Mouse (Mus musculus) lung, embryonic 14.5 days (tissue): ENCODE results near the gene Hcrt. TPM values are rescaled to one million over a fixed set of nuclear protein-coding genes. Genes with fewer than 3 reads are reported as not detected.

ENCODE experiments used
- ATAC-seq: fragments of 200-750 bp; cut with Nextera tagmentation; 2 replicates; pipeline ENCODE4 v1.8.0; 2017; ENCODE audit warnings: mild to moderate bottlenecking, moderate TSS enrichment, moderate library complexity; ENCODE audit not compliant: insufficient read depth
- DNase-seq: peaks from one replicate; pipeline ENCODE4 v3.0.0-alpha.2; 2015
- H3K27ac ChIP-seq: fragments of 300-500 bp; sonication (generic); 2 replicates; pipeline ENCODE4 v1.5.1; 2014; ENCODE audit warnings: low read depth, mild to moderate bottlenecking, moderate library complexity
- H3K27me3 ChIP-seq: fragments of 300-500 bp; sonication (generic); 2 replicates; pipeline ENCODE4 v1.6.1; 2014; ENCODE audit warnings: low read length, control low read depth; ENCODE audit not compliant: insufficient read depth
- H3K36me3 ChIP-seq: fragments of 300-500 bp; sonication (generic); 2 replicates; pipeline ENCODE4 v1.6.1; 2014; ENCODE audit warnings: control low read depth; ENCODE audit not compliant: insufficient read depth
- H3K4me1 ChIP-seq: fragments of 300-500 bp; sonication (generic); 2 replicates; pipeline ENCODE4 v1.6.1; 2014; ENCODE audit warnings: antibody characterized with exemption, control low read depth; ENCODE audit not compliant: insufficient read depth
- H3K4me2 ChIP-seq: fragments of 300-500 bp; sonication (generic); 2 replicates; pipeline ENCODE4 v1.6.1; 2014; ENCODE audit warnings: mild to moderate bottlenecking
- H3K4me3 ChIP-seq: fragments of 300-500 bp; sonication (generic); 2 replicates; pipeline ENCODE4 v1.5.1; 2014; ENCODE audit warnings: low read depth, low read length
- H3K9ac ChIP-seq: fragments of 300-500 bp; sonication (generic); 2 replicates; pipeline ENCODE4 v1.6.1; 2014
- H3K9me3 ChIP-seq: fragments of 300-500 bp; sonication (generic); 2 replicates; pipeline ENCODE4 v1.6.1; 2016; ENCODE audit warnings: low read depth, low read length, control low read depth
- CTCF ChIP-seq: IDR thresholded peaks from 2 replicates; pipeline ENCODE4 v1.5.1; 2016; ENCODE audit warnings: antibody characterized with exemption, low read depth
- WGBS: fragments of 180-500 bp; shearing (Covaris S2); extraction: QIAGEN DNeasy Blood & Tissue Kit; methylation state at CpG from one replicate; pipeline ENCODE4 v1.1.7; 2014; 5-methylcytosine and 5-hydroxymethylcytosine counted together
- polyA plus RNA-seq: library from polyadenylated mRNA; unstranded; fragments of >200 nt; fragmentation: Nextera tagmentation; extraction: Ambion mirVana; gene quantifications from 2 replicates; pipeline ENCODE4 v1.2.1, GENCODE M21; 2014

Gene Hcrt
- polyA plus RNA-seq, 1 experiment from 2014 or later: not detected

DNA sequence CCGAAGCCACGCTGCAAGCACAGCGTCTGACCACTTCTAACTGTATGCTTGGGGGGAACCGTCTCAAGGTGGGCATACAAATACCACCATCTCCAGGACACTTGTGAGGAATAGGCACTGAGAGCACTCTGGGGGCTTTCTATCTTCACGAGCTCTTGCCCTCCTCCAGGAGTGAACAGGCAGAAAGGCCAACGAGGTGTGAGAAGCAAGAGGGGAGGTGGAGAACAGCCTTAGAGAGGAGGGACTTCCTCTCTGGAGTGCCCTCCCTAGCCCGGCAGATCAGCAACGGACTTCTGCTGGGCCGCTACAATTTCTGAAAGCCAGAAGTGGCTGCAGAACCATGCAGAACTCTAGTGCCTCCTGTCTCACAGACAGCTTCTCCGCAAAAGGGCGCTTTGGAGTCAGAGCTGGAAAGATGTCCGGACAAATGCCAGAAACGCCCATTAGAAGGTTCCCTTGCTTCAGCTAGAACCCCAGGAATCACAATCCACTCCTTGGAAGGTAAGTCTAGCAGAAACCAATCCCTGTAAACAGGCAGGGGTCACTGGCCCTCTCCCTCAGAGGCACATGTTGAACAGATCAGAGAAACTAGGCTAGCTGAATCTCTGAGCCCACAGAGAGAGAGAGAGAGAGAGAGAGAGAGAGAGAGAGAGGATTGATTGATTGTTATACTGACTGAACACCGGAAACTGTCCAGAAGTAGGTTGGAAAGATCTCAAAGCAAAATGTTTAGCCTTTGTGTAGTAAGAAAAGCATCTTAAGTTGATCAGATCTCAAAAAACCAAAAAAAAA is 26.6 kb downstream of the Hcrt start:
- Histone ChIP-seq H3K27ac (0 out of 2 replicates have a peak overlapping the region, but pooled peaks have one; percentile 36), H3K4me2 (peak overlapping the region; percentile 84), H3K9ac (peak overlapping the region; percentile 90), H3K4me1 (peaks cover 6% of the 10 kb centered on the region), H3K36me3 (0 out of 2 replicates have a peak, but pooled peaks cover 11% of the 10 kb centered on the region), H3K9me3 (no peaks in the 10 kb centered on the region), H3K4me3 (peak overlapping the region; percentile 90), H3K27me3 (no peaks in the 10 kb centered on the region)
- no peak for TF ChIP-seq CTCF
- 64% methylated on average over 14 of the region's 14 CpGs for WGBS
- DNase-seq (no peak), ATAC-seq (no peak)

DNA sequence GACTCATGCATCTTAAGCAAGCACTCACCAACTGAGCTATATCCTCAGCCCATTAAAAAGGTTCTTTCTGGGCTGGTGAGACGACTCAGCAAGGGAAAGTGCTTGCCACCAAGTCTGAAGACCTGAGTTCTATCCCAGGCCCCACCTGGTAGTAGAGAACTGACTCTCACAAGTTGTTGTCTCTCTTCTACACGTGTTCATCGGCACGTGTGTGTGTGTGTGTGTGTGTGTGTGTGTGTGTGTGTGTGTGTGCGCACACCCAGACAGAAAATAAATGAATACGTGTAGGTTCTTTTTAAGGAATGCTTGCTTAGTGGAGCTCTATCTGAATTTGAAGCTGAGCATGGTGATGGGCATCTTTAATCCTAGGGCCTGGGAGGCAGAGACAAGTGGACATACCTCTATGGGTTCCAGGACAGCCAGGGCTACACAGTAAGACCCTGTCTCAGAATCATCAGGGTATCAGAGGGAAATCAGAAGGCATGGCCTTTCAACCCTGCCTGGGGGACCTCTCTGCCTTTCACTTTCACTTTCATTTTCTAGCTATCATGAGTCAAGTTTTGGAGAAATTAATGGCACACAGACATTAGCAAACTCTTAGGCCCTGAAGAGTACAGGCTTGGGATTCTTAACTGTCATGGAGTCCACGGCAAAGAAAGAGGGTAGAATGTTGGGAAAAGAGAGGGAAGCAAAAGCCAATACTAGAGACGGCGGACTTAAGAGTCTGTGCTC is 27.4 kb downstream of the Hcrt start:
- Histone ChIP-seq H3K9ac (no peak overlapping the region; the same call in 1 of the 2 replicates), H3K36me3 (0 out of 2 replicates have a peak, but pooled peaks cover 11% of the 10 kb centered on the region), H3K4me2 (peak overlapping the region; percentile 84), H3K9me3 (no peaks in the 10 kb centered on the region), H3K4me1 (peaks cover 6% of the 10 kb centered on the region), H3K4me3 (peak overlapping the region; percentile 90), H3K27ac (no peak overlapping the region), H3K27me3 (no peaks in the 10 kb centered on the region)
- 84% methylated on average over 9 of the region's 9 CpGs for WGBS
- DNase-seq: no peak
- no peak for TF ChIP-seq CTCF
- no peak for ATAC-seq

DNA sequence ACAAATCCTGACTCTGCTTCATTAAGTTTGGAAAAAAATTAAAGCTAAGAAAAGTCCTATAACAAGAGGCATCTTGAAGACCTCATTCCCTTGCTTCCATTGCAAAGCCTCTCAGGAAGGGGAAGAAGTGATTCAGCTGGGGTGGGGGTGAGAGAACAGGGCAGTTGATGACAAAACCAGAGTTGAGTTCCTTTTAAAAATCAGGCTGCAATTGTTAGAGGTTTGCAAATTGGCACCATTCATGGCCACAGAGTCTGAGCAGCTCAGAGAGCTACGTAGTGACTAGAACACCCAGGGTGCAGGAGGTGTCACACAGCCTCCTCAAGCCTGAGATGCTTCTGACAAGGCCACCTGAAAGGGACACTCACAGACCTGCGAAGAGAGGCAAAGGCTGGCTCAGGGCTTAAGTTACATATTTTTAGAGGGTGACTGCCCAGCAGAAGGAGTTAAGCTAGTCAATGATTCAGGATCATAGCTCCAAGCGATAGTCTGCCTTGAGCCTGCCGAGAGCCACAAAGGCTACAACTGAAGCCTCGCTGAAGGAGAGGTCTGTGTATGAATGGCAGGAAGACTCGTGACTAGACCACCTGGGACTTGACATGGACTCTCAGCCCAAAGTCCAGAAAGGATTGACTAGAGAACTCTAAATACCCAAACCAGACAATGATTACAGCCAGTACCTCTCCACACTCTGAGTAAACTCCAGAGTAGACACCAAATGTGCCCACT is 32.1 kb downstream of the Hcrt start:
- WGBS: 84% methylated on average over 6 of the region's 6 CpGs
- Histone ChIP-seq H3K9ac (no peak overlapping the region), H3K4me3 (no peak overlapping the region), H3K27me3 (no peaks in the 10 kb centered on the region), H3K36me3 (peaks cover 26% of the 10 kb centered on the region), H3K9me3 (no peaks in the 10 kb centered on the region), H3K27ac (no peak overlapping the region), H3K4me1 (no peaks in the 10 kb centered on the region), H3K4me2 (no peak overlapping the region)
- no peak for TF ChIP-seq CTCF
- DNase-seq: no peak
- ATAC-seq: no peak

DNA sequence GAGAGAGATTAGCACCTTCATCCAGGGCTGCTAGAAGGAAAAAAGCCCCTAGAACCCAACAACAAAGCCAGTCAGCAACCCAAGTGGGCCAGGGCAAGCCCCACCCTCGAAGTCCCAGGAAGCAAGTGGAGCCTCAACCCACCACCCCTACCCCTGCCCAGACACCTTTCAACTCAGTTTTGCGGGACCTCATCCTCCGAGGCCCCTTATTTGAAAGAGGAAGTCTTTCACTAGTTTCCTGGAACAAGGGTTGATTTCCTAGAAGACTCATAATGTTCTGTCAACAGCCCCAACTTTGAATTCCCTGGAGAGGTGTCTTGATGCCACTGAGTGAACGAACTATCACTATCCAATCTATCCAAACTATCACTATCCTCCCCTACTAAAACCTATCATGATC is 32.8 kb downstream of the Hcrt start:
- Histone ChIP-seq H3K9me3 (no peaks in the 10 kb centered on the region), H3K9ac (no peak overlapping the region), H3K4me2 (no peak overlapping the region), H3K27ac (no peak overlapping the region), H3K27me3 (no peaks in the 10 kb centered on the region), H3K36me3 (peaks cover 26% of the 10 kb centered on the region), H3K4me1 (peaks cover 5% of the 10 kb centered on the region), H3K4me3 (no peak overlapping the region)
- DNase-seq (no peak), ATAC-seq (no peak)
- WGBS: 85% methylated on average over 4 of the region's 4 CpGs
- TF ChIP-seq CTCF: no peak

DNA sequence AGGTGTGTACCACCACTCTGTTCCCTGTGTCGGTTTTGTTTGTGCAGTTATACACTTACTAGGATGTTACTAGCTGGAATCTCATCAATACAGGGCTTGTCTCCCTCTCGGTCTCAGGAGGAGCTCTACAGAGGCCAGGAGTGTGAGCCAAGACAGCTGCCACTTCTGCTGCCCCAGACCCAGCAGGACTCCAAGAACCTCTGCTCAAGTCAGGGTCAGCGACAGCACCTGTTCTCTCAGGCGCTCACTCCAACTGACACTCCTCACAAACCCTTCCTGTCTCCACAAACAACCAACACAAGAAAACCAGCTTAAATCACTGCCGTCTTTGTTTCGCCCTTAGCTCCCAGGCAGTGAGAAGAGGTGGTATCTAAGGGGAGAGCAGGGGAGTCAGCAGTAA is 34.1 kb downstream of the Hcrt start:
- DNase-seq (no peak), ATAC-seq (no peak)
- no peak overlapping the region for H3K4me3 ChIP-seq
- peaks cover 26% of the 10 kb centered on the region for H3K36me3 ChIP-seq
- H3K4me2 ChIP-seq: no peak overlapping the region
- no peaks in the 10 kb centered on the region for H3K9me3 ChIP-seq
- TF ChIP-seq CTCF: no peak
- H3K9ac ChIP-seq: no peak overlapping the region
- WGBS: 77% methylated on average over 6 of the region's 6 CpGs
- no peak overlapping the region for H3K27ac ChIP-seq
- peaks cover 7% of the 10 kb centered on the region for H3K4me1 ChIP-seq
- no peaks in the 10 kb centered on the region for H3K27me3 ChIP-seq

DNA sequence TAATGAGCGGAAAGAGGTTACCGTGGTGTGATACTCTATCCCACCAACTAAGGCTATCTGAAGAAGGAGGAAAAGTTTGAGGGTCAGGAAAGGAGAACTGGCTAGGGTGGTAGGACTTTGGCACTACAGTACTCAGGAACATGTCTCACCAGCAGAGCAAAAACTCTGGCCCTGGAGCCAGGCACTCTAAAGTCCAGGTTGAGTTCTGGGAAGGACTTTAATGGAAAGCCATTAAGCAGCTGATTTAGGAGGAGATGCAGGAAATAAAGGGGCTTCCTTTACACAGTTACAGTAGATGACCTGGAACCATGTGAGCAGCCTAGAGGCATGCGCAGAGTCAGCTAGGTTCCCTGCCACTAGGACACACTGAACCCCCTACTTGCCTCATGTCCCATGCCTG is 35.5 kb downstream of the Hcrt start:
- no peaks in the 10 kb centered on the region for H3K9me3 ChIP-seq
- no peak overlapping the region for H3K9ac ChIP-seq
- H3K27ac ChIP-seq: no peak overlapping the region
- 96% methylated on average over 3 of the region's 3 CpGs for WGBS
- H3K36me3 ChIP-seq: peaks cover 17% of the 10 kb centered on the region
- H3K4me1 ChIP-seq: peaks cover 8% of the 10 kb centered on the region
- no peaks in the 10 kb centered on the region for H3K27me3 ChIP-seq
- TF ChIP-seq CTCF: no peak
- DNase-seq: no peak
- no peak overlapping the region for H3K4me3 ChIP-seq
- no peak overlapping the region for H3K4me2 ChIP-seq
- ATAC-seq: no peak
